Mouse (Mus musculus) intestine, embryonic 14.5 days (tissue): ENCODE data around the gene Gm4969. TPM values are rescaled to one million over a fixed set of nuclear protein-coding genes. Genes with fewer than 3 reads are reported as not detected.
"Not testable (repeated sequence)": the region's sequence is repeated elsewhere in the genome, so short reads cannot be mapped to it uniquely, and the experiment has no call there.

Experiments used
- ATAC-seq: fragments of 200-750 bp; cut with Nextera tagmentation; replicated peaks from 2 replicates; pipeline ENCODE4 v1.8.0; 2017; ENCODE audit warnings: low read depth, moderate number of reproducible peaks, moderate TSS enrichment, moderate library complexity; ENCODE audit not compliant: low FRiP score, low TSS enrichment
- DNase-seq: peaks from one replicate; pipeline ENCODE4 v3.0.0-alpha.2; 2018; ENCODE audit warnings: low spot score
- H3K27ac ChIP-seq: fragments of 300-500 bp; sonication (generic); 2 replicates; pipeline ENCODE4 v1.5.1; 2014; ENCODE audit warnings: low read depth, mild to moderate bottlenecking, control low read depth
- H3K27me3 ChIP-seq: fragments of 300-500 bp; sonication (generic); replicated peaks from 2 replicates; pipeline ENCODE4 v1.6.1; 2014; ENCODE audit warnings: low read length, control low read depth; ENCODE audit not compliant: control insufficient read depth, insufficient read depth
- H3K36me3 ChIP-seq: fragments of 300-500 bp; sonication (generic); 2 replicates; pipeline ENCODE4 v1.6.1; 2014; ENCODE audit warnings: low read length, control low read depth; ENCODE audit not compliant: control insufficient read depth, insufficient read depth
- H3K4me1 ChIP-seq: fragments of 300-500 bp; sonication (generic); replicated peaks from 2 replicates; pipeline ENCODE4 v1.6.1; 2014; ENCODE audit warnings: low read length, control low read depth, mixed read lengths; ENCODE audit not compliant: control insufficient read depth, insufficient read depth
- H3K4me2 ChIP-seq: fragments of 300-500 bp; sonication (generic); 2 replicates; pipeline ENCODE4 v1.6.1; 2014; ENCODE audit warnings: low read length
- H3K4me3 ChIP-seq: fragments of 300-500 bp; sonication (generic); 2 replicates; pipeline ENCODE4 v1.5.1; 2014; ENCODE audit warnings: low read depth, low read length, control low read depth, mixed read lengths
- H3K9ac ChIP-seq: fragments of 300-500 bp; sonication (generic); 2 replicates; pipeline ENCODE4 v1.6.1; 2014; ENCODE audit warnings: mild to moderate bottlenecking, low read length
- H3K9me3 ChIP-seq: fragments of 300-500 bp; sonication (generic); 2 replicates; pipeline ENCODE4 v1.6.1; 2016; ENCODE audit warnings: low read length, control low read depth; ENCODE audit not compliant: control insufficient read depth
- whole genome bisulfite sequencing: fragments of 180-500 bp; shearing (Covaris S2); extraction: QIAGEN DNeasy Blood & Tissue Kit; methylation state at CpG from one replicate; pipeline ENCODE4 v1.1.7; 2014; 5-methylcytosine and 5-hydroxymethylcytosine counted together
- polyA plus RNA-seq: library from polyadenylated mRNA; unstranded; fragments of >200 nt; fragmentation: Nextera tagmentation; extraction: Ambion mirVana; gene quantifications from 2 replicates; pipeline ENCODE4 v1.2.1, GENCODE M21; 2014

The Gm4969 gene
- polyA plus RNA-seq, 1 experiment from 2014 or later = 3.7 TPM

DNA sequence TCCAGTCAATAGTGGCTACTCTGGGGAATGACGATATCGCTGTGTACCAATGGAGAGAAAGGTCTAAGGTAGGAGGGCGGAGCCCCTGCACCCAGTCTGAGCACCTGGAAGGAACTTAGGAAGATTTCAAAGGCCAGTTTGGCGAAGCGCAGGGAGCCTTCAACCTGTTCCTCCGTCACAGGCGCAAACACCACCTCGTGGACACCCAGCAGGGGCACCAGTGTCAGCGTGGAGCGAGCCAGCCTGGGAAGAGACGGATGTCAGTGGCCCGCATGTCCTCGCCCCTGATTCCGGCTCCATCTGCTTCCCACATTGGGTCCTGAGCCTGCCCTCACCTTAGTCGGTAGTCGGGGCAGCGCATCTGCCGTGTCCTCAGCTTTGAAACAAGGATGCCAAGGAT lies 41.2 kb upstream of the Gm4969 start:
- Histone ChIP-seq H3K9ac (no peak overlapping the region), H3K4me1 (peaks cover 20% of the 10 kb centered on the region)
- WGBS = 11% methylated on average over 18 of the region's 18 CpGs

DNA sequence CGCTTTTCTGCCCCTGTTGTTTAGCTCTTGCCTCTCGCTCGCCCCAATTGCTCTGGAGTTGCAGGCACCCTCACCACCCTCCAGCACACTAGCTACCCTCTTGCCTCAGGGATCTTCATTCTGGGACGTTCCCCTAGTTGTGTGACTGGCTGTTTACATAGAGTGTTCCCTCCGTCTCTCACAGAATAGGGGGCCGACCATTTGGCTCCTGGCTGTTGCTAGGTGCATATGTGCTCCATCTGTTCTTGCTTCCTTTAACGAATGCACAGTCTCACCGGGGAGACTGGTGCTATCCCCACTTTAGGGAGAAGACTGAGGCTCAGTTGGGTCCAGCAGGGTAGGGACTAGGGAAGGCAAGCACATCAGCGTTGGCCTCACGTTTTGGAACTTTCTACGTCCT lies 40.4 kb upstream of the Gm4969 start:
- 58% methylated on average over 11 of the region's 11 CpGs for WGBS
- no peak overlapping the region for H3K27ac ChIP-seq
- ATAC-seq = no peak

More for the DNA sequence above, 41.2 kb upstream of the Gm4969 start:
- H3K4me3 ChIP-seq = peak overlapping the region; percentile 31
- H3K36me3 ChIP-seq = peaks cover 6% of the 10 kb centered on the region; the same call in 1 of the 2 replicates
- DNase-seq (no peak), ATAC-seq (no peak)
- H3K4me2 ChIP-seq = peak overlapping the region; percentile 68
- peaks cover 12% of the 10 kb centered on the region for H3K27me3 ChIP-seq
- H3K27ac ChIP-seq = no peak overlapping the region
- no peaks in the 10 kb centered on the region for H3K9me3 ChIP-seq

DNA sequence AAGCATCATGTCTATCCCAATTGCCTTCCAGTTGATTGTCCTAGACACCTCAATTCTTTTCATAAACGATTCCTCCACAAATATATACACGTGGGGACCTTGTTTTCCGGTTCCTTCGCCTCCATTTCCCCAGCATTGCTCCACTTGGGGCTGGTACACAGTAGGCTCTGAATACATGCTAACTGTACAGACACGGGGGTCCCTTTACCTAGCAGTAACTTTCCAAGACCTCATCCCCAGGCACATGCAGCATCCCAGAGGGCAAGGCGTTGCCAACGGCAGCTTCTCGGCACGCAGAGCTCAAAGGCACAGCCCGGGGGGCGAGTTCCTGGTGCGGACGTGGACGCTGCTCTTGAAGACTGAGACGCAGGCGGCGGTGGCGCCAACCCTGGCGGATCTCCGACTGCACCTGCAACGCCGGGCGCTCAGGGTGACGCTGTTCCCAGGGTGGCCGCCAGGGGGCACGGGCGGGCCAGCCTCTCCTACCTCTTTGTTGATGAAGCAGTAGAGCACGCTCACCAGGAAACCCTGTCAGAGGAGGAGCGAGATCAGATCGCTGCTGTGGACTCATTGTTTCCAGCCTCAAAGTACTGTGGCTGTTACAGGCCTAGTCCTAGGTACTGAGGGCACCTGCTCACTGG lies 39.1 kb upstream of the Gm4969 start:
- no peak overlapping the region for H3K27ac ChIP-seq
- no peak overlapping the region for H3K4me3 ChIP-seq
- H3K4me1 ChIP-seq = peaks cover 17% of the 10 kb centered on the region
- peak overlapping the region; percentile 26; the same call in 1 of the 2 replicates for H3K4me2 ChIP-seq
- H3K36me3 ChIP-seq = peaks cover 23% of the 10 kb centered on the region
- no peak overlapping the region for H3K9ac ChIP-seq
- WGBS = 5% methylated on average over 30 of the region's 30 CpGs
- H3K27me3 ChIP-seq = peaks cover 12% of the 10 kb centered on the region
- ATAC-seq = peak; percentile 61
- no peaks in the 10 kb centered on the region for H3K9me3 ChIP-seq
- DNase-seq = peak; percentile 98

More for the DNA sequence above, 40.4 kb upstream of the Gm4969 start:
- no peak for DNase-seq
- H3K4me3 ChIP-seq = no peak overlapping the region
- H3K36me3 ChIP-seq = peaks cover 11% of the 10 kb centered on the region
- peaks cover 12% of the 10 kb centered on the region for H3K27me3 ChIP-seq
- no peak overlapping the region for H3K4me2 ChIP-seq
- no peaks in the 10 kb centered on the region for H3K9me3 ChIP-seq
- H3K4me1 ChIP-seq = peaks cover 17% of the 10 kb centered on the region
- H3K9ac ChIP-seq = no peak overlapping the region

DNA sequence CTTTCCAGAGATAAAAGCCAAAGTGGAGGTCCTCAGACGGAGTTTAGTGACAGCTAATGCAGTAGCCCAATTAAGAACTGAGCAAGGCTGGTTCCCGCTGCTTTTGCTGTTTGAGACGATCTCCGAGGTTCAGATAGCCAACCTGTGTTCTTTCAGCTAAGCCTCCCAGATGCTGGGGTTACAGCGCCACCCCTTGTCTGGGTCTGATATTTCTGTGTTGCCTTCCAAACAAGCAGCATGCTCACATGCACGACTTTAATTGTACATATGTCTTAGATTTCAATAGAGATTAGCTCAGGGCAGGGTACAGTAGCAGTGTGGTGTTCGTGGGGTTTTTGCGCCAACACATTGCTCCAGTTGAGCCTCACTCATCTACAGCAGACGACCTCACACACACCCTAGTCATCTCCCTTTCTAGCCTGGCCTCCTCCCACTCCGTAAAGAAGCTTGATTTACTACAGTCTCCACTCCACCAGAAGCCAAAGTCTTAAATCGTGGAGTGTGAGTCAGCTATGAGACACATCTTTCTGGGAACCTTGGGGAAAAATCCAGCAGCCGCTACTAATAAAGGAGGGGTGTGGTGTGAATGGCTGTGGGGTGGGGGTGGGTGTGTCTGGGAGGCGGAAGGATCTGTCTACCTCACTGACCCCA lies 37.8 kb upstream of the Gm4969 start:
- Histone ChIP-seq H3K4me3 (no peak overlapping the region), H3K9ac (no peak overlapping the region), H3K27ac (no peak overlapping the region), H3K4me1 (peaks cover 17% of the 10 kb centered on the region), H3K27me3 (peaks cover 12% of the 10 kb centered on the region), H3K9me3 (no peaks in the 10 kb centered on the region), H3K36me3 (peaks cover 30% of the 10 kb centered on the region), H3K4me2 (no peak overlapping the region)
- no peak for ATAC-seq
- DNase-seq = no peak
- 45% methylated on average over 13 of the region's 13 CpGs for WGBS

DNA sequence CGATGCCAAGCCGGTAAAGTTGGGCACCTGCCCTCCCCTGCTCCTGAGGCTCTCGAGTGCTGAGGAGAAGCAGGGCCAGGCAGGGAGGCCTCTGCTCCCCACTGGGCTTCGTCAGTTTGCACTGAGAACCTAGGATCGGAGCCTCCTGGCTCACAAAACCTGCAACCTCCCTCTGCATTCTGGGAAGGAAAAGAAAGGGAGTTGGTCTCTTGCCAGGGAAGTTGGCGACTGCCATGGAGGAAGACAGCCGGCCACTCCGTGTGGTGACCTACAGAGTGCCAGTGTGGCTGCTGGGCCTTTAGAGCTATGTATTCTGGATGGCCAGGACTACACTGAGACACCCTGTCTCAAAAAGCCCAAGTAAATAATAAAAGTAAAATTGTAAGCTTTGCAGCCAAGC lies 36.6 kb upstream of the Gm4969 start:
- DNase-seq (no peak), ATAC-seq (no peak)
- Histone ChIP-seq H3K27me3 (peaks cover 9% of the 10 kb centered on the region), H3K9me3 (no peaks in the 10 kb centered on the region), H3K4me1 (peaks cover 18% of the 10 kb centered on the region), H3K4me3 (no peak overlapping the region), H3K36me3 (peaks cover 30% of the 10 kb centered on the region), H3K4me2 (no peak overlapping the region), H3K9ac (no peak overlapping the region), H3K27ac (no peak overlapping the region)
- 75% methylated on average over 8 of the region's 8 CpGs for WGBS

DNA sequence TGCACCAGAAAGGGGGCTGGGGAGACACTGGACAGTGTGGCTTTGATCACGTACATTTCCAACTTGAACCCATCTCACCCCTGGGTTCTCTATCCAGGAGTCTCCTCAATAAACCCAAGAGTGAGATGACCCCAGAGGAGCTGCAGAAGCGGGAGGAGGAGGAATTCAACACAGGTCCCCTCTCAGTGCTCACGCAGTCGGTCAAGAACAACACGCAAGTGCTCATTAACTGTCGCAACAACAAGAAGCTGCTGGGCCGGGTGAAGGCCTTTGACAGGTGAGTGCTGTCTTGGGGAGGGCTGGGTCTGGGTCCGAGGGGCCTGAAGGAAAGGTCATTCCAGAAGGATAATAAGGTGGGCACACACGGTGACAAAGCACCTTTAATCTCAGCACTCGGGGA lies 33.0 kb upstream of the Gm4969 start:
- peaks cover 14% of the 10 kb centered on the region for H3K4me1 ChIP-seq
- H3K27me3 ChIP-seq, H3K9me3 ChIP-seq, DNase-seq, H3K9ac ChIP-seq, H3K27ac ChIP-seq, H3K4me2 ChIP-seq, ATAC-seq: not testable (repeated sequence)
- 0 out of 2 replicates have a peak overlapping the region, but pooled peaks have one; percentile 91 for H3K4me3 ChIP-seq
- peaks cover 37% of the 10 kb centered on the region for H3K36me3 ChIP-seq
- 88% methylated on average over 10 of the region's 10 CpGs for WGBS

DNA sequence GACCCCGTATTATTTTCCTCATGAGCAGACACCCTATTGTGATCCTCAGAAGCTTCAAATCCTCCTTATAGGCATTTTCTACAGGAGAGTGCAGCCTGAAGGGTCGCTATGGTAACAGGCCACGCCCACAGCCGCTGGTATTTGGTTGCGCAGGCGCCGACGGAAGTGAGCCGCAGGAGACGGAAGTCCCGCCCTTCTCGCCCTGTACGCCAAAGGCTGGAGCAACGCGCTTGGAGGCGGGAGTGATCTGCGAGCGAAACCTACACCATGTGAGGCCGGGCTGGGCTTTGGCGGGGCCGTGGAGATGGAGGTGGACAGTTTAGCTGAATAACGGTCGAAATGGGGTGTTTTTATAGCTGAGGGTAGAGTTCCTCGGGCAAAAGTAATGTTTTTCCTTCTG lies 31.5 kb upstream of the Gm4969 start, which contains the start of gene Snrpd2:
Gene Snrpd2 (plus strand): TSS at position 97 of the 400 bp plus-strand sequence.
- Histone ChIP-seq H3K27me3 (no peaks in the 10 kb centered on the region), H3K36me3 (peaks cover 31% of the 10 kb centered on the region), H3K27ac (peak within 1 kb of the TSS; percentile 71), H3K4me3 (peak within 1 kb of the TSS; percentile 91), H3K4me1 (peaks cover 14% of the 10 kb centered on the region), H3K4me2 (peak within 1 kb of the TSS; percentile 71), H3K9ac (peak within 1 kb of the TSS; percentile 79), H3K9me3 (no peaks in the 10 kb centered on the region)
- ATAC-seq = peak; percentile 93
- under 1% methylated on average over 24 of the region's 24 CpGs for WGBS
- peak; percentile 99 for DNase-seq

DNA sequence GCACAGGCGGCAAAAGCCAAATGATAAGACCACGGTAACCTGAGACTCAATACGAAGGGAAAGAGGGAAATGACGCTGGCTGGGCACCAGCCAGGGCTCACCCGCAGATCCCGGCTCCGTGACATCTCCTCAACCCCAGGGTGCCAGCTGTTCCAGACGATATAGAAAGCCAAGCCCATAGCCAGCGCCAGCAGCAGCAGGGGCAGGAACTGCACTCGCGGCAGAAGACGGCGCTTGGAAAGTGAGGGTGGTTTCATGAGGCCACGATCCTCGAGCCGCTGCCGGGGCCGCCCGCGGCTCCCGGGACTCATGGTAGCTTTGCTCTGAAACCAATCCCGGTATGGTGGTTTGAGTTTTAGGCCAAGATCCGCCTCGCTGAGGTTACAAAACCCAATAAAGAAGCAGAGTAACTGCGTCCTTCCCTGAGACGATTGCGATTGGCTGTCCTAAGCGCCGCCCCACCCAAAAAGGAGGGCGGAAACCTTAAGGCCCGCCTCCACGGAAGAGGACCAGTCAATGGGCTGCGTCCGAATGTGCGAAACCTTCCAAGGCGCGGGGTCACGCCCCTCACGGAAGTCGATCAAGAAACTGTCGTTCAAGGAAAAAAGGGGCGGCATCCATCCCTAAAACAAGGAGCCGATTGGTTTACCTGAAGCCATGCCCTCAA lies 30.8 kb upstream of the Gm4969 start, which contains the start of gene Qpctl:
Gene Qpctl (minus strand): TSS at position 417 of the 667 bp plus-strand sequence.
- H3K27me3 ChIP-seq = no peaks in the 10 kb centered on the region
- DNase-seq (peak; percentile 97), ATAC-seq (peak; percentile 97)
- H3K4me3 ChIP-seq = peak within 1 kb of the TSS; percentile 91
- H3K9me3 ChIP-seq = no peaks in the 10 kb centered on the region
- peak within 1 kb of the TSS; percentile 71 for H3K27ac ChIP-seq
- under 1% methylated on average over 43 of the region's 43 CpGs for WGBS
- peaks cover 14% of the 10 kb centered on the region for H3K4me1 ChIP-seq
- H3K9ac ChIP-seq = peak within 1 kb of the TSS; percentile 79
- H3K36me3 ChIP-seq = peaks cover 31% of the 10 kb centered on the region
- H3K4me2 ChIP-seq = peak within 1 kb of the TSS; percentile 71
